Mouse (Mus musculus): ENCODE measurements at regions not wholly inside any gene's neighbourhood (a gene's known extent, or its start where the extent isn't known, plus 50 kb on each side); places are given as distances from the start of the nearest gene placed in this dataset.

- TF ChIP-seq CTCF (conservative IDR thresholded peaks at IDR 0.05; ENCODE audit: low read length) (no peak), POU5F1 (IDR thresholded peaks at IDR 0.05; ENCODE audit: borderline replicate concordance, low read length) (no peak)
Observed at GRCm38 (mm10) chr9:117836696-117837380, 203.5 kb upstream of the Azi2 start.

Data from E14TG2a.4 (cell line).